Mouse (Mus musculus) heart, embryonic 10.5 days (tissue): ENCODE results near the gene Myo16. TPM values are rescaled to one million over a fixed set of nuclear protein-coding genes. Genes with fewer than 3 reads are reported as not detected.

ENCODE experiments used
- DNase-seq: peaks from one replicate; pipeline ENCODE4 v3.0.0-alpha.2; 2017; ENCODE audit warnings: low spot score
- H3K27ac ChIP-seq: fragments of 300-500 bp; sonication (generic); 2 replicates; pipeline ENCODE4 v1.5.1; 2016; ENCODE audit warnings: mild to moderate bottlenecking
- H3K27me3 ChIP-seq: fragments of 300-500 bp; sonication (generic); 2 replicates; pipeline ENCODE4 v1.6.1; 2016; ENCODE audit warnings: mild to moderate bottlenecking; ENCODE audit not compliant: poor library complexity, insufficient read depth, severe bottlenecking
- H3K36me3 ChIP-seq: fragments of 300-500 bp; sonication (generic); 2 replicates; pipeline ENCODE4 v1.6.1; 2016; ENCODE audit warnings: mild to moderate bottlenecking, moderate library complexity
- H3K4me1 ChIP-seq: fragments of 300-500 bp; sonication (generic); 2 replicates; pipeline ENCODE4 v1.6.1; 2016; ENCODE audit warnings: mild to moderate bottlenecking
- H3K4me3 ChIP-seq: fragments of 300-500 bp; sonication (generic); 2 replicates; pipeline ENCODE4 v1.5.1; 2016; ENCODE audit warnings: mild to moderate bottlenecking, moderate library complexity
- H3K9me3 ChIP-seq: fragments of 300-500 bp; sonication (generic); 2 replicates; pipeline ENCODE4 v1.6.1; 2016; ENCODE audit warnings: mild to moderate bottlenecking, moderate library complexity
- WGBS: fragments of 180-500 bp; shearing (Covaris S2); methylation state at CpG from one replicate; pipeline ENCODE4 v1.1.7; 2016; 5-methylcytosine and 5-hydroxymethylcytosine counted together
- polyA plus RNA-seq: library from polyadenylated mRNA; unstranded; fragments of >200 nt; fragmentation: Nextera tagmentation; extraction: Ambion mirVana; gene quantifications from 2 replicates; pipeline ENCODE4 v1.2.1, GENCODE M21; 2016

The Myo16 gene
- polyA plus RNA-seq, 1 experiment from 2014 or later: 2.2 TPM

DNA sequence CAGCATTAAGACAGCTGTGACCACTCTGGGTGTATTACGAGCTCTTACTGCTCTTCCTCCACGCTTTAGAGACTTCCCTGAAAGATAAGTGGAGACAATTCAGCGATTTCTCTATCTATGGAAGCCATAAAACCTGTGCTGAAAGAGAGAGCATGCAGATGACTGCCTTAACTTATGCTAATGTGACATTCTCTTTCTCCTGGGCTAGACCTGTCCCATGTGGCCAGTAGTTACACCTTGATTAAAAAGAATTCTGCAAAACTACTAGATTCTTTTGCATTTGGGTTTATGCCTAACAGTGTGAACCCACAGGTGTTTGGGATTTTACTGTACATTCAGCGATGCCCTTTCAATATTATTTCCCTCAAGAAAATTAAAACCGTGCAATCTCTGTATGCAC is 328.4 kb downstream of the Myo16 start:
- WGBS: 75% methylated on average over 5 of the region's 5 CpGs
- Histone ChIP-seq H3K4me1 (no peaks in the 10 kb centered on the region), H3K4me3 (no peak overlapping the region), H3K27ac (no peak overlapping the region), H3K9me3 (no peaks in the 10 kb centered on the region), H3K27me3 (no peaks in the 10 kb centered on the region), H3K36me3 (no peaks in the 10 kb centered on the region)
- DNase-seq: no peak

DNA sequence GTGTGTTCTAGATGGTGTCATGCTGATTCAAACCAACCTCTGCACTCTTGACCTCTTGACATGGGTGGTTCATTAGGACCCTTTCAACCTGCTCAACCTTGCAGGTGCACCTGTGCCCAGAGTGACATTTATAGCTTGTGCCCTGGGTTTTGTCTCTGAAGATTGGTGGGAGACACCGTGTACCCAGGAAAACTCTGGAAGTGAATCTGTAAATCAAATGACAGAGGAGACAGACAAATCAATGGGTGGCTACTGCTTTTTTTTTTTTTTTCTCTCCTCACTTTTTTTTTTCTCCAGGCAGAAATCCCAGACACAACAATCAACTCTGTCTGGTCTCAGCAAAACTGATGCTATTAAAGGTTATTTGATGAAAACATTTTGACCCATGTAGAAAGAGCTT is 329.2 kb downstream of the Myo16 start:
- H3K36me3 ChIP-seq: no peaks in the 10 kb centered on the region
- no peak overlapping the region for H3K4me3 ChIP-seq
- no peak overlapping the region for H3K27ac ChIP-seq
- DNase-seq: no peak
- no peaks in the 10 kb centered on the region for H3K4me1 ChIP-seq
- WGBS: 50% methylated on average over 1 of the region's 1 CpGs
- no peaks in the 10 kb centered on the region for H3K27me3 ChIP-seq
- H3K9me3 ChIP-seq: no peaks in the 10 kb centered on the region

DNA sequence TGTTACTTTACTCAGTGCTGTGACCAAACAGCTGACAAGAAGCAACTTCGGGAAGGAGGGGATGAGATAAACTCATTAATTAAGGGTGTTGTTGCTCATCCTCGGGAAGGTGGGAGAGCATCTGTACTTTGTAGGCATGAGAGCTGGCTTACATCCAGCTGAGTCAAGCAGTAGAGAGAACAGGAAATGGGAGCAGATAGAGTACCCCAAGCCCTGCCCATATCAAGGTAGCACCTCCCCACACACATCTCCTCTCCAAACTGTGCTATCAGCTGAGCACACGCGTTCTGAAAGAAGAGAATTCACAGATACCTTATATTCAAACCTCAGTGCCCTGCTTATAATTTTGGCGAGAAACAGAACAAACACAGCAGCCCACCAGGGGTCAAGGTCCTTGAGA is 330.1 kb downstream of the Myo16 start:
- no peak for DNase-seq
- WGBS: 50% methylated on average over 5 of the region's 5 CpGs
- Histone ChIP-seq H3K4me3 (no peak overlapping the region), H3K4me1 (no peaks in the 10 kb centered on the region), H3K9me3 (no peaks in the 10 kb centered on the region), H3K36me3 (no peaks in the 10 kb centered on the region), H3K27me3 (no peaks in the 10 kb centered on the region), H3K27ac (no peak overlapping the region)

- Histone ChIP-seq H3K9me3 (no peaks in the 10 kb centered on the region), H3K27ac (no peak overlapping the region), H3K27me3 (no peaks in the 10 kb centered on the region), H3K4me1 (no peaks in the 10 kb centered on the region), H3K36me3 (no peaks in the 10 kb centered on the region), H3K4me3 (no peak overlapping the region)
- WGBS: 83% methylated on average over 10 of the region's 10 CpGs
- DNase-seq: no peak
Measured at GRCm38 (mm10) chr8:10489738-10490419, 336.2 kb downstream of the Myo16 start.

DNA sequence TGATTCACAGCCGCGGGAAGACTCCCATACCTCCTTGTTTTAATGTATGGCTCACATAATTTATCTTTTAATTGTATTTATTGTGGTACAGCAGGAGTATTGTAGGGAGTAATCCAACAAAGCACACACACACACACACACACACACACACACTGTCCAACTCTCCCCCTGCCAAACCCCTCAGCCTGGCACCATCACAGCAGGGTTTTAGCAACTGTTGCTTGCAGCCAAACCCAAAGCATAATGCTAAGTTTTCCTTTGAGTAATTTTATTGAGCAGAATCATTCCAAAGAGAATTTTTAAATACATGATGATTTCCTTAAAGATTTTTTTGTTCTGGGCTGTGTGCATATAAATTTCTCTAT is 336.7 kb downstream of the Myo16 start:
- 85% methylated on average over 2 of the region's 2 CpGs for WGBS
- no peak for DNase-seq
- no peaks in the 10 kb centered on the region for H3K4me1 ChIP-seq

DNA sequence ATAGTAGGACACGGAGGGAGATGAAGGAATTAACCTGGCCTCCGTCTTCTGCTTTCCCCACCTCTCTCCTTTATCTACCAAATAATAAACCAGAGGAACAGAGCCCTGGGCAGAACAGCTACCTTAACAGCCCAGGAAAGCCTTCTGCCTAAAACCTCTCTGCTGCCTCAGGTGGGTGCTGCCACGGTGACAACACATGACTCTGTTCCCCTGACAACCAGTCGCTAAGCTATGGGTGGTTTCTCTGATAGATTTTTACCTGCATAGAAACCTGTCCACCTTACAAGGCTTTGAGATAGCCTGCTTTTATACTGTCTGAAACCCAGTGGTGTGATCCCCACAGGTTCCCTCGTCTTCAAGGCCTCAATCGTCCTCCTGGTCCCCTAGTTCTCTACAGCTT is 337.2 kb downstream of the Myo16 start:
- no peaks in the 10 kb centered on the region for H3K36me3 ChIP-seq
- no peak overlapping the region for H3K27ac ChIP-seq
- H3K9me3 ChIP-seq: no peaks in the 10 kb centered on the region
- H3K4me1 ChIP-seq: no peaks in the 10 kb centered on the region
- 82% methylated on average over 6 of the region's 6 CpGs for WGBS
- no peak for DNase-seq
- no peak overlapping the region for H3K4me3 ChIP-seq
- no peaks in the 10 kb centered on the region for H3K27me3 ChIP-seq

More for the DNA sequence above, 336.7 kb downstream of the Myo16 start:
- Histone ChIP-seq H3K27ac (no peak overlapping the region), H3K36me3 (no peaks in the 10 kb centered on the region), H3K9me3 (no peaks in the 10 kb centered on the region), H3K27me3 (no peaks in the 10 kb centered on the region), H3K4me3 (no peak overlapping the region)

GRCm38 (mm10) chr8:10499846-10500245 is 346.1 kb downstream of the Myo16 start:
- H3K4me1 ChIP-seq: peaks cover 4% of the 10 kb centered on the region
- H3K4me3 ChIP-seq: no peak overlapping the region
- no peak overlapping the region for H3K27ac ChIP-seq
- no peaks in the 10 kb centered on the region for H3K9me3 ChIP-seq
- H3K27me3 ChIP-seq: no peaks in the 10 kb centered on the region
- H3K36me3 ChIP-seq: no peaks in the 10 kb centered on the region
- no peak for DNase-seq
- 32% methylated on average over 8 of the region's 8 CpGs for WGBS

- H3K4me3 ChIP-seq: no peak overlapping the region
- DNase-seq: no peak
- H3K36me3 ChIP-seq: no peaks in the 10 kb centered on the region
- H3K9me3 ChIP-seq: no peaks in the 10 kb centered on the region
- H3K4me1 ChIP-seq: peaks cover 4% of the 10 kb centered on the region
- H3K27me3 ChIP-seq: no peaks in the 10 kb centered on the region; the same call in 1 of the 2 replicates
- WGBS: 77% methylated on average over 6 of the region's 6 CpGs
- H3K27ac ChIP-seq: no peak overlapping the region
Measured at GRCm38 (mm10) chr8:10500465-10500864, 346.8 kb downstream of the Myo16 start.

- no peaks in the 10 kb centered on the region for H3K9me3 ChIP-seq
- 93% methylated on average over 3 of the region's 3 CpGs for WGBS
- no peak overlapping the region for H3K4me3 ChIP-seq
Measured at GRCm38 (mm10) chr8:10501750-10502149, 348.0 kb downstream of the Myo16 start.

DNA sequence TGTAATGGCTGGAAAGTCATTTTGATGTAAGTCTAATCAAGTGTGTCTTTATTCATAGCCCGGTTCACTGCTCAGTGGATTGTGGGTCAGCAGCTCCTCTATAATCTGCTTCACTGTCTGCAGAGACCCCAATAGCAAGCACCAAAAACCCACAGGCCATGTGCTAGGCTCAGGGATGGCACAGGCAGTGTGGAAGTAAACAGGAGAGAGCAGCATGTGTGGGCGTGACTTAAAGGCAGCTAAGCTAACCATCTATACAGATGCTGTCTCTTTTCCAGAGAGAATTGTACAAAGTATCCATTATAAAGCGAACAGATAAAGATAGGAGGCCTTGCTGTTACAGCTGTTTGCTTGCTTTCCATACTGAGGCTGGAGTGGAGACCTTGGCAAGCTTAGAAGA is 358.4 kb downstream of the Myo16 start:
- no peaks in the 10 kb centered on the region for H3K27me3 ChIP-seq
- H3K4me3 ChIP-seq: no peak overlapping the region
- no peaks in the 10 kb centered on the region for H3K9me3 ChIP-seq
- no peak for DNase-seq
- no peaks in the 10 kb centered on the region for H3K36me3 ChIP-seq
- no peaks in the 10 kb centered on the region for H3K4me1 ChIP-seq
- 76% methylated on average over 3 of the region's 3 CpGs for WGBS
- no peak overlapping the region for H3K27ac ChIP-seq

More at GRCm38 (mm10) chr8:10501750-10502149, 348.0 kb downstream of the Myo16 start:
- H3K27me3 ChIP-seq: no peaks in the 10 kb centered on the region; the same call in 1 of the 2 replicates
- H3K27ac ChIP-seq: no peak overlapping the region
- peaks cover 4% of the 10 kb centered on the region for H3K4me1 ChIP-seq
- no peak for DNase-seq
- no peaks in the 10 kb centered on the region for H3K36me3 ChIP-seq

DNA sequence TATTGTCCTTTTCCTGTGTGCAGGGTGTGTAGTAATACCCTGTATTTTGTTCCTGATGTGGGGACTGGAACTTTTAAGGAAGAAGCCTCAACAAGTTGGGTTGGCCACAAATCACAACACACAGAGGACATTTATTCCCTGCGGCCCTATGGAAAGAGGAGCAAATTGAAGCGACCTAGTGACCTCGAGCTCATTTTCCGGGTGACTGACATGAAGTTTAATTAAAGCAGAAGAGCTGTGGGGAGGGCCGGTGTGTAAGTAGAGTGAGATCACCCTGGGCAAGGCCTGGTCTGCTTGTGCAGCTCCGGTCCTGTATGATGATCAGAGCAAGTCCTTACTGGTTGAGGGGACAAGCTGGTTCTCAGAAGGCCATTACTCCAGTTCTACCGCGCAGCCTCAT is 363.7 kb downstream of the Myo16 start:
- Histone ChIP-seq H3K9me3 (no peaks in the 10 kb centered on the region), H3K4me3 (no peak overlapping the region), H3K4me1 (no peaks in the 10 kb centered on the region), H3K27ac (no peak overlapping the region), H3K36me3 (no peaks in the 10 kb centered on the region), H3K27me3 (no peaks in the 10 kb centered on the region)
- no peak for DNase-seq
- WGBS: 85% methylated on average over 8 of the region's 8 CpGs

DNA sequence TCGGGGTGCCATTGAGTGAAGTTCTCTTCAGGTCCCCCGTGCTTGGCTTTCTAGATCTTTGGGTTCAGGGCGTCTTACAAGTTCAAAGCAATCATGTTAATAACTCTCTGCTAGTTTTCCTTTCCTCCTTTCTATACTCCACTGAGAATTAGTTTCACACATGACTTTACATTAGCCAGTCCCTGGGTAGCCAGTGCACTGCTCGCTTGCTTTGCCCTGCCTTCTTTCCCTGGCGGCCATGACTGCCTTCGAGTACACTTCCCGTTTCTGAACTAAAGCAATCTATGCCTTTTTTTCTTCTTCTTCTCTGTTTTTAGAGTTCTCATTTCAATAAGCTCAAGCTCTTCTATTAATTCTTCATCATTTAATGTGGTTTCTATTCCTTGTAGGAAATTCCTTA is 365.6 kb downstream of the Myo16 start:
- Histone ChIP-seq H3K36me3 (no peaks in the 10 kb centered on the region), H3K27ac (no peak overlapping the region), H3K4me3 (no peak overlapping the region), H3K9me3 (no peaks in the 10 kb centered on the region), H3K4me1 (no peaks in the 10 kb centered on the region), H3K27me3 (no peaks in the 10 kb centered on the region)
- DNase-seq: no peak
- 76% methylated on average over 7 of the region's 7 CpGs for WGBS

DNA sequence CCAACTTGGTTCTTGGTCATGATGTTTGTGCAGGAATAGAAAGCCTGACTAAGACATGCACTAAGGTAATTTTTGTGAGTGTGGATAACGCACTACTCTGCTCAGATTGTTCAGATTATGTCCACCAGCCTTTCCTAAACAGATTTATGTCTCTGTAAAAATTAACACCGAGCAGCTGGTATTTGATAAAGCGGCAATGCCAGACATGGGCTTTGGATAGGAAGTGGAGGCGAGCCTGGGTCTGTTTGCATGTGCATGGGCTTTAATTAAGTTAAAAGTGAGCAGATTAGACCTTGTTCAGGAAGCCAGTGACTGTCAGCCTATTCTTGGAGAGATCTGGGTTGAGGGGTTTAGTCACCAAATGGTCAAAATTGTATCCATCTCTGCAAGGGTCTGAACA is 367.8 kb downstream of the Myo16 start:
- Histone ChIP-seq H3K27me3 (no peaks in the 10 kb centered on the region), H3K27ac (no peak overlapping the region), H3K4me3 (no peak overlapping the region), H3K4me1 (no peaks in the 10 kb centered on the region), H3K9me3 (no peaks in the 10 kb centered on the region), H3K36me3 (no peaks in the 10 kb centered on the region)
- WGBS: 85% methylated on average over 4 of the region's 4 CpGs
- DNase-seq: no peak

GRCm38 (mm10) chr8:10525686-10526085 is 372.0 kb downstream of the Myo16 start:
- WGBS: 77% methylated on average over 4 of the region's 4 CpGs

More at GRCm38 (mm10) chr8:10525686-10526085, 372.0 kb downstream of the Myo16 start:
- Histone ChIP-seq H3K27ac (no peak overlapping the region), H3K4me3 (no peak overlapping the region), H3K27me3 (no peaks in the 10 kb centered on the region), H3K9me3 (no peaks in the 10 kb centered on the region), H3K4me1 (no peaks in the 10 kb centered on the region), H3K36me3 (no peaks in the 10 kb centered on the region)
- no peak for DNase-seq
